Mouse (Mus musculus): ENCODE results near the gene Nt5c2. TPM values are rescaled to one million over a fixed set of nuclear protein-coding genes. Genes with fewer than 3 reads are reported as not detected.
A peak's percentile ranks its signal among the peaks of the same experiment; 100 is the strongest.

The Nt5c2 gene
- polyA plus RNA-seq, 1 experiment from 2014 or later = 61.0 TPM

DNA sequence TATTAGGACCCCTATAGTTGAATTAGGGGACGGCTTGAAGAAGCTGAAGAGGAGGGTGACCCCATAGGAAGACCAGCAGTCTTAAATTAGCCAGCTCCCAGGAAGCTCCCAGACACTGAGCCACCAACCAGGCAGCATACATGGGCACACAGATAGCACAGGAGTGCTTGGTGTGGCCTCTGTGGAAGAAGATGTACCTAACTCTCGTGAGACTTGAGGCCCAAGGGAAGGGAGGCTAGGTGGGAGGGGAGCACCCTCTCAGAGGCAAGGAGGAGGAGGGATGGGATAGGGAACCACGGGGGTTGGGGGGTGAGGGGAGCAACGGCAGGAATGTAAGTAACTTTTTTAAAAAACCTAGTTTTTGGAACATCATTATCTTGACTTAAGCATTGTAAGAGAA lies 88.6 kb downstream of the Nt5c2 start:
- DNase-seq (no peak), ATAC-seq (ENCODE audit: low read depth) (peak; percentile 87)
- no peak overlapping the region for H3K4me3 ChIP-seq (replicated peaks)
- no peak overlapping the region for H3K4me2 ChIP-seq
- WGBS (ENCODE audit: insufficient replicate concordance) = 44% methylated on average over 4 of the region's 4 CpGs
- peak overlapping the region; percentile 37 for H3K9ac ChIP-seq
- H3K9me3 ChIP-seq (replicated peaks) = no peaks in the 10 kb centered on the region
- H3K27me3 ChIP-seq = no peaks in the 10 kb centered on the region
- peak overlapping the region; percentile 72 for H3K27ac ChIP-seq
- H3K4me1 ChIP-seq (replicated peaks) = peaks cover 43% of the 10 kb centered on the region
- peaks cover 4% of the 10 kb centered on the region; the same call in 1 of the 2 replicates for H3K36me3 ChIP-seq

DNA sequence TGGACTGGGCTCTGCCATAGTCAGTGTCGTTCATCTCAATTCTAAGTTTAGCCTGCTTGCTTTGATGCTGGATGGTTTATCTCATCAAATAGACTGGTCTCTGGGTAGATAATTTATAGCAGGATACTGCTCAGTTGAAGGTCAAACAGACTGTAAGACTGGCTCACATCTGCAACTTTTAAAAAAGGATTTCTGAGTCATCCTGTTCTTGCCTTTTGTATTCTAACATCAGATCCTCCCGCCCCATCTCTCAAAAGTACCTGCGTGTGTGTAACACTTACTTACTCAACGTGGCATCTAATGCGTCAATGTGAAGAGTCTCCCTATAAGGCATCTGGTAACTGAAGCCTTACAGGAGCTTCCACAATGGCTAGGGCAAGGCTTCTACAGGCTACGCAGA lies 94.4 kb downstream of the Nt5c2 start:
- Histone ChIP-seq H3K27ac (peak overlapping the region; percentile 36; the same call in 1 of the 2 replicates), H3K36me3 (peaks cover 10% of the 10 kb centered on the region; the same call in 1 of the 2 replicates), H3K4me1 (replicated peaks) (peaks cover 6% of the 10 kb centered on the region; the same call in 1 of the 2 replicates), H3K4me3 (replicated peaks) (no peak overlapping the region), H3K27me3 (no peaks in the 10 kb centered on the region), H3K4me2 (no peak overlapping the region), H3K9ac (no peak overlapping the region), H3K9me3 (replicated peaks) (no peaks in the 10 kb centered on the region)
- no peak for DNase-seq
- 79% methylated on average over 6 of the region's 6 CpGs for WGBS (ENCODE audit: insufficient replicate concordance)
- ATAC-seq (ENCODE audit: low read depth) = no peak

DNA sequence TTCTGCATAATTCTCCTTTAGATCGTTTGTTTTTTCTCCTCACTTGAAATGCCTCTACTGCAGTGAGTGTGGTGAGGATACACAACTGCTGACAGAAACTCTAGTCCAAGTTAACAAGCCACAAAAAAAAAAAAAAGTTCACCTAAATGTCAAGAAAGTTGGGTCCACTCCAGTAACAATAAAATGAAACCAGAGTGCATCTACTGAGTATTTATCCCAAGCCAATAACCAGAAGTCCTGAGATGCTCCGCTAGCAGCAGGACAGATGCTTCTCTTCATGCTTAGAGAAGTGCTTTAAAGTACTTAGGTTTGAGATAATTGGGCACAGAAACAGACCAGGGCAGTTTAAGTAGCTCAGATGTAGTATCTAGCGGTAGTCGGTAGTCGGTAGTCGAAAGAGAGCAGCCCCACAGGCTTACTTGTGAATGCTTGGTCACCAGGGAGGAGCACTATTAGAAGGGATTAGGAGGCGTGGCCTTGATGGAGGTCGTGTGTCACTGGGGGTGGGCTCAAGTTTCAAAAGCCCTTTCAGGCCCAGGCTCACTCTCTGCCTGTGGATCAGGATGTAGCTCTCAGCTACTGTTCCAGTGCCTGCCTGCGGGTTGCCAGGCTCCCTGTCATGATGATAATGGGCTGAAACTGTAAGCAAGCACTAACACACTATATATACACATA lies 99.4 kb downstream of the Nt5c2 start:
- no peak overlapping the region for H3K4me2 ChIP-seq
- peaks cover 9% of the 10 kb centered on the region; the same call in 1 of the 2 replicates for H3K36me3 ChIP-seq
- no peak overlapping the region for H3K27ac ChIP-seq
- no peak overlapping the region for H3K9ac ChIP-seq
- 75% methylated on average over 9 of the region's 9 CpGs for WGBS (ENCODE audit: insufficient replicate concordance)
- no peaks in the 10 kb centered on the region for H3K9me3 ChIP-seq (replicated peaks)
- H3K4me3 ChIP-seq (replicated peaks) = no peak overlapping the region
- H3K27me3 ChIP-seq = no peaks in the 10 kb centered on the region
- DNase-seq (no peak), ATAC-seq (ENCODE audit: low read depth) (no peak)
- peaks cover 33% of the 10 kb centered on the region for H3K4me1 ChIP-seq (replicated peaks)

DNA sequence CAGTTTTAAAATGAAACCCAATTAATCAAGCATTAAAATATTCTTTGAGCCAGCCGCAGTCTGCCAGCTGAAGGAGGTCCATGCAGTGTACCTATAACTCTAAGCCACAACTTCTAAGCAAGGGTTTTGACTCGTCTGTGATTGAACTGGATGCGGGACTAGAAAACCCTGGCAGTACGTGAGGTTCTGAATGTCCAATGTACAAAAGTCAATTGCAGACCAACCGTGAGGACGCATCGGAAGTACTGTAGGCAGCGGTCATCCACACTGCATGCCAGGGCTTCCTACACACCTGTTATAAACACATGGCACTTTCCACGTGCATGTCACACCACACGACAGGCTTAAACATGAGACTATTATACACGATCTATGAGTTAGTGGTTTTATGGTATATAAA lies 101.3 kb downstream of the Nt5c2 start:
- Histone ChIP-seq H3K27ac (peak overlapping the region; percentile 50; the same call in 1 of the 2 replicates), H3K4me1 (replicated peaks) (peaks cover 47% of the 10 kb centered on the region), H3K4me3 (replicated peaks) (no peak overlapping the region), H3K9me3 (replicated peaks) (no peaks in the 10 kb centered on the region), H3K36me3 (peaks cover 9% of the 10 kb centered on the region; the same call in 1 of the 2 replicates), H3K27me3 (no peaks in the 10 kb centered on the region), H3K4me2 (no peak overlapping the region), H3K9ac (no peak overlapping the region)
- no peak for ATAC-seq (ENCODE audit: low read depth)
- WGBS (ENCODE audit: insufficient replicate concordance) = 86% methylated on average over 11 of the region's 11 CpGs
- DNase-seq = no peak

DNA sequence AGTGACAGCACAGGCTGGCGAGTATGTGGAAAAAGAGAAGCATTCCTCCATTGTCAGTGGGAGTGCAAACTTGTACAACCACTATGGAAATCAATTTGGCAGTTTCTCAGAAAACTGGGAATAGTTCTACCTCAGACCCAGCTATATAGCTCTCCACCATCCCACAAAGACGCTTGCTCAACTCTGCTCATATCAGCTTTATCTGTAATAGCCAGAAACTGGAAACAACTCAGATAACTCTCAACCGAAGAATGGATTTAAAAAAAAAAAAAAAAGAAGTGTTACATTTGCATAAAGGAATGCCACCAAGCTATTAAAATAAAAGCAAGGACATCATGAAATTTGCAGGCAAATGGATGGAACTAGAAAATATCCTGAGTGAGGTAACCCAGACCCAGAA lies 103.5 kb downstream of the Nt5c2 start:
- Histone ChIP-seq H3K36me3 (peaks cover 9% of the 10 kb centered on the region; the same call in 1 of the 2 replicates), H3K4me2 (peak overlapping the region; percentile 28), H3K4me1 (replicated peaks) (peaks cover 65% of the 10 kb centered on the region), H3K27ac (no peak overlapping the region; the same call in 1 of the 2 replicates), H3K9me3 (replicated peaks) (no peaks in the 10 kb centered on the region), H3K4me3 (replicated peaks) (no peak overlapping the region), H3K9ac (no peak overlapping the region; the same call in 1 of the 2 replicates), H3K27me3 (no peaks in the 10 kb centered on the region)
- no peak for DNase-seq
- WGBS (ENCODE audit: insufficient replicate concordance) = 39% methylated on average over 3 of the region's 3 CpGs
- ATAC-seq (ENCODE audit: low read depth) = peak; percentile 66

DNA sequence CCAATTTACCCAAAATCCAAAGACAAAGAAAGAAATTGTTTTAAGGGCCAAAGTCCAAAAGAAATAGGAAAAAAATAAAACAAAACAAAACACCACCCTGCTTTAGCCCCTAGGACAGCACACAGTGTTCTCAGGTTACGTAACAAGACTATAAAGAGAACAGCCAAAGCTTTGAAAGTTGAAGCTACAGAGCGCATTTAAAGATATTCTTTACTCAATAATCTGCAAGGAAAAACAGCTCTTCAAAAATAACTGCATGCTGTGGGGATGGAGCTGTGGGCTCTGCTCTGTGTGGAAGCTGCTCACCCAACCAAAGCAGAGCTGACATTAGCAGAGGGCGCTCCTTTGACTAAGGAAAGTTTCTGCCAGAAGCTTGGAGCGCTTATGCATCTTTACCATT lies 106.0 kb downstream of the Nt5c2 start:
- WGBS (ENCODE audit: insufficient replicate concordance) = 93% methylated on average over 4 of the region's 4 CpGs
- no peak overlapping the region for H3K4me3 ChIP-seq (replicated peaks)
- ATAC-seq (ENCODE audit: low read depth) = no peak
- H3K36me3 ChIP-seq = peaks cover 6% of the 10 kb centered on the region; the same call in 1 of the 2 replicates
- no peaks in the 10 kb centered on the region for H3K27me3 ChIP-seq
- no peaks in the 10 kb centered on the region for H3K9me3 ChIP-seq (replicated peaks)
- peak overlapping the region; percentile 47 for H3K27ac ChIP-seq
- H3K9ac ChIP-seq = no peak overlapping the region
- H3K4me2 ChIP-seq = no peak overlapping the region
- H3K4me1 ChIP-seq (replicated peaks) = peaks cover 85% of the 10 kb centered on the region
- DNase-seq = no peak

DNA sequence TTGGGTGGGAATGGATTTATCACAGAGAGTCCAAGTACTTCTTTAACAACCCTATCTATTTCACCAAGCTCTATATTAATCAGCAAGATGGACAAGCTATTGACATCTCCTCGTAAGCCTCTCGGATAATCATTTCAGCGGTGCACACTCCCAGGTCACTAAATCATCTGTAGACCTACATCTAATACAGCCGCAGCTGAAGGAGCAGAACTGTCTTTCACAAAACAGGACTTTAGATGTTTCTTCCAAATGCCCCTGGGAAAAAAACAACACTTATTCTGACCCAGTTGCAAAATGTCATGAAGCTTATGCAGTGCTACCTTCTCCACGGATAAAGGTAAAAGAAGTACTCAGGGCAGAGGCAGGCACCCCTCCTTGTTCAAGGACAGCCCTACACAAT lies 106.7 kb downstream of the Nt5c2 start:
- ATAC-seq (ENCODE audit: low read depth) (no peak), DNase-seq (no peak)
- no peak overlapping the region for H3K4me2 ChIP-seq
- H3K4me1 ChIP-seq (replicated peaks) = peaks cover 92% of the 10 kb centered on the region
- peaks cover 14% of the 10 kb centered on the region; the same call in 1 of the 2 replicates for H3K36me3 ChIP-seq
- no peaks in the 10 kb centered on the region for H3K27me3 ChIP-seq
- 73% methylated on average over 5 of the region's 5 CpGs for WGBS (ENCODE audit: insufficient replicate concordance)
- no peak overlapping the region for H3K9ac ChIP-seq
- H3K9me3 ChIP-seq (replicated peaks) = no peaks in the 10 kb centered on the region
- H3K27ac ChIP-seq = peak overlapping the region; percentile 47
- H3K4me3 ChIP-seq (replicated peaks) = no peak overlapping the region

DNA sequence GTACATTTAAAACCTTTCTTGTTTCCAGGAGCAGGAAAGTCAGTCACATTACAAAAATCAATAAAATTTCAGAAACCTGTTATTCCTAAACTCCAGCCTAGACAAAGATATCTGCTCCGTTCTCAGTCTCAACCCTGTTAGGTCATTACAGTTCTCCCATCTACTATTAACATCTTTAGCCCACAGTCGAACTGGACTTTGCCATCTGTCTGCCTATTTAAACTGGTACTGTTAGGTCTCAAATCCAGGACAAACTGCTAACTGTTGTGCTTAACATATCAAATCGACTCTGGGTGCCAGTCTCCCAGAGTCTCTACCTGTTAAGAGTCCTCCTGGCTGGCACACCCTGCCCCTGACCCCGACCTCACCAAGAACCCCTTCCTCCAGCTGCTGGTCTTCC lies 109.0 kb downstream of the Nt5c2 start:
- WGBS (ENCODE audit: insufficient replicate concordance) = 54% methylated on average over 4 of the region's 4 CpGs
- Histone ChIP-seq H3K27me3 (no peaks in the 10 kb centered on the region), H3K4me1 (replicated peaks) (peaks cover 88% of the 10 kb centered on the region), H3K27ac (peak overlapping the region; percentile 96), H3K4me3 (replicated peaks) (no peak overlapping the region), H3K9me3 (replicated peaks) (no peaks in the 10 kb centered on the region), H3K9ac (peak overlapping the region; percentile 57), H3K4me2 (peak overlapping the region; percentile 60), H3K36me3 (peaks cover 9% of the 10 kb centered on the region; the same call in 1 of the 2 replicates)
- DNase-seq (no peak), ATAC-seq (ENCODE audit: low read depth) (0 out of 2 replicates have a peak, but pooled peaks have one; percentile 15)

DNA sequence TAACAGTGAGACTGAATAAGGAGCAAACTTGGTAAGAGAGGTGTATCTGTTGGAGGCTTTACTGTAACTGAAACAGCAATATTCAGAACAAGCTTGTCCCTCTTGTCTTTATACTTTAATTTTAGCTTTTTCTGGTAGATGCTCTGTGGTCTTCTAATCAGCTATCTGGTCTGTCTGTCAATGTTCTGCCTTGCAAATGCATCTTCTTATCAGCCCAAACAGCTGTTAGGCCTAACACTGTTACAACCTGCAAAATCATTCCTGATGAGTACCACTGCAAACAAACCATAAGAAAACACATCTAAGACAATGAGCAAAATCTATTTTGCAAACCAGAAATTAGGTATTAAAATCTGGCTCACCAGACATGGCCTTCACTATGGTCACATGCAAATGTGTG lies 109.6 kb downstream of the Nt5c2 start:
- Histone ChIP-seq H3K9ac (peak overlapping the region; percentile 61), H3K9me3 (replicated peaks) (no peaks in the 10 kb centered on the region), H3K27me3 (no peaks in the 10 kb centered on the region), H3K27ac (peak overlapping the region; percentile 96), H3K4me1 (replicated peaks) (peaks cover 88% of the 10 kb centered on the region), H3K4me2 (peak overlapping the region; percentile 60), H3K36me3 (peaks cover 9% of the 10 kb centered on the region; the same call in 1 of the 2 replicates), H3K4me3 (replicated peaks) (peak overlapping the region; percentile 24)
- ATAC-seq (ENCODE audit: low read depth) (peak; percentile 85), DNase-seq (peak; percentile 53)

DNA sequence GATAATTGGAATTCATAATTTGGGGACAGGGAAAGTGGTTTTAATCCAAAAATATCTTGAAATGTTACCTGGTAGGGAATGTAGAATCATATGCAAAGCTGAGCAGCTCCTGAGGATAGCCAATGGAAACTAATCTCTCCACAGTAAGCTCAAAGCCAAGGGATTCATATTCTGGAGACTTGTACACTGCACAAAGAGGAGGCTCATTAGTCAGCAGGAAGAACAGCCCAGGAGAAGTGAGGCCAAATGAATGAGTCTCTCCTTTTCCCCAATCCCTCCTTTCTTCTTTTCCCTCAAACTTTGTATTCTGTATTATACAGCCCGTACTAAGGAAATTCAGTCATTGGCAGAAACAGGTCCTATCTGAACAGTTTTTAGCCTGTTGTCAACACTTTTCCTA lies 110.0 kb downstream of the Nt5c2 start:
- peaks cover 89% of the 10 kb centered on the region for H3K4me1 ChIP-seq (replicated peaks)
- 36% methylated on average over 1 of the region's 1 CpGs for WGBS (ENCODE audit: insufficient replicate concordance)
- peak; percentile 60 for ATAC-seq (ENCODE audit: low read depth)
- peaks cover 9% of the 10 kb centered on the region; the same call in 1 of the 2 replicates for H3K36me3 ChIP-seq
- H3K4me3 ChIP-seq (replicated peaks) = peak overlapping the region; percentile 24
- H3K27ac ChIP-seq = peak overlapping the region; percentile 96
- no peak for DNase-seq
- no peaks in the 10 kb centered on the region for H3K27me3 ChIP-seq
- H3K9me3 ChIP-seq (replicated peaks) = no peaks in the 10 kb centered on the region
- peak overlapping the region; percentile 61 for H3K9ac ChIP-seq
- peak overlapping the region; percentile 60 for H3K4me2 ChIP-seq

DNA sequence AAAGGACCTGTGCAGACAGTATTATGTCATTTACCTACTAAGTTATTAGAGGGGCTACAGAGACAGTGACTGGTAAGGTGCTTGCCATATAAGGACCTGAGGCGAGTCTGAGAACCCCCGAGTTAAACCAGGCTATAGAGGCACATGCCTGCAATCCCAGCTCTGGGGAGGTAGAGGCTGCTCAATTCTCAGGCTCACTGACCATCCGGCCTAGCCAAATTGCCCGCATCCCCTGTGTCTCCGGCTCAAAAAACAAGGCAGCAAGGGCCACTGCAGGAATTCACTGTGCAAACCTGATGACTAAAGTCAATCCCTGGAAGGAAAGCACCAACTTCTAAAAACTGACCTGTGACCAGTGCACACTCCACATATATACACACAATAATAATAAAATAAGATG lies 111.6 kb downstream of the Nt5c2 start:
- no peak overlapping the region for H3K4me2 ChIP-seq
- H3K9me3 ChIP-seq (replicated peaks) = no peaks in the 10 kb centered on the region
- H3K36me3 ChIP-seq = peaks cover 20% of the 10 kb centered on the region
- no peak overlapping the region for H3K4me3 ChIP-seq (replicated peaks)
- H3K27ac ChIP-seq = peak overlapping the region; percentile 96
- H3K27me3 ChIP-seq = no peaks in the 10 kb centered on the region
- H3K9ac ChIP-seq = peak overlapping the region; percentile 37; the same call in 1 of the 2 replicates
- no peak for ATAC-seq (ENCODE audit: low read depth)
- no peak for DNase-seq
- H3K4me1 ChIP-seq (replicated peaks) = peaks cover 85% of the 10 kb centered on the region
- WGBS (ENCODE audit: insufficient replicate concordance) = 89% methylated on average over 5 of the region's 5 CpGs

DNA sequence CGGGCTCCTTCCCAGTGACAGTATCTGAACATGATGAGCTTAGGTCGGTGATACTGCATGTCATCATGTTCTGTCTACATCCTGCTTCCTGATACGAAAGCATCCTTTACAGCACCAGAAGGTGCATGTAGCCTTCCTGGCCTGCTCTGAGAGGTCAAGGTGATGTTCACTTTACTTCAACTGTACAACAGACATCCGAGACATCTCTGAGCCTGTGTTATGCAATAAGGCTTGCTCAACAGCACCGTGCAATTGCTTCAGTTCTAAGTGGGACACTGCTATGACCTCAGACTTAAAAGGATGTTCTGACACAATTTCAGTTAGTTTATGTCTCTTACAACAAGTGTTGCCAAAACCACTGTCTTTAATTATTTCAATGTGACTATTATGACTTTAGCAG lies 113.6 kb downstream of the Nt5c2 start:
- peaks cover 37% of the 10 kb centered on the region for H3K36me3 ChIP-seq
- peaks cover 6% of the 10 kb centered on the region; the same call in 1 of the 2 replicates for H3K9me3 ChIP-seq (replicated peaks)
- 45% methylated on average over 5 of the region's 5 CpGs for WGBS (ENCODE audit: insufficient replicate concordance)
- DNase-seq (no peak), ATAC-seq (ENCODE audit: low read depth) (no peak)
- H3K27me3 ChIP-seq = no peaks in the 10 kb centered on the region
- H3K4me3 ChIP-seq (replicated peaks) = no peak overlapping the region
- H3K9ac ChIP-seq = peak overlapping the region; percentile 6; the same call in 1 of the 2 replicates
- peak overlapping the region; percentile 30 for H3K4me2 ChIP-seq
- H3K4me1 ChIP-seq (replicated peaks) = peaks cover 69% of the 10 kb centered on the region
- H3K27ac ChIP-seq = peak overlapping the region; percentile 77

Measured in liver, embryonic 13.5 days (tissue).